Mouse (Mus musculus) hindbrain, embryonic 11.5 days (tissue): ENCODE measurements around the gene Pgpep1l. TPM values are rescaled to one million over a fixed set of nuclear protein-coding genes. Genes with fewer than 3 reads are reported as not detected.
A peak's percentile ranks its signal among the peaks of the same experiment; 100 is the strongest.

Experiments
- ATAC-seq: fragments of 200-750 bp; cut with Nextera tagmentation; 2 replicates; pipeline ENCODE4 v1.8.0; 2017; ENCODE audit warnings: mild to moderate bottlenecking, moderate TSS enrichment, moderate library complexity; ENCODE audit not compliant: low FRiP score
- DNase-seq: peaks from one replicate; pipeline ENCODE4 v3.0.0-alpha.2; 2015; ENCODE audit warnings: low spot score
- H3K27ac ChIP-seq: fragments of 300-500 bp; sonication (generic); 2 replicates; pipeline ENCODE4 v1.5.1; 2014; ENCODE audit warnings: mild to moderate bottlenecking, low read depth, low read length
- H3K27me3 ChIP-seq: fragments of 300-500 bp; sonication (generic); 2 replicates; pipeline ENCODE4 v1.6.1; 2014; ENCODE audit warnings: mild to moderate bottlenecking, low read length, moderate library complexity, mixed read lengths; ENCODE audit not compliant: control insufficient read depth, insufficient read depth
- H3K36me3 ChIP-seq: fragments of 300-500 bp; sonication (generic); 2 replicates; pipeline ENCODE4 v1.6.1; 2014; ENCODE audit warnings: mild to moderate bottlenecking, low read length, moderate library complexity, mixed read lengths; ENCODE audit not compliant: control insufficient read depth, insufficient read depth
- H3K4me1 ChIP-seq: fragments of 300-500 bp; sonication (generic); replicated peaks from 2 replicates; pipeline ENCODE4 v1.6.1; 2014; ENCODE audit warnings: low read length, mixed read lengths; ENCODE audit not compliant: control insufficient read depth, insufficient read depth
- H3K4me2 ChIP-seq: fragments of 300-500 bp; sonication (generic); replicated peaks from 2 replicates; pipeline ENCODE4 v1.6.1; 2014; ENCODE audit warnings: mild to moderate bottlenecking, low read depth, low read length
- H3K4me3 ChIP-seq: fragments of 300-500 bp; sonication (generic); 2 replicates; pipeline ENCODE4 v1.5.1; 2014; ENCODE audit warnings: low read depth, low read length
- H3K9ac ChIP-seq: fragments of 300-500 bp; sonication (generic); 2 replicates; pipeline ENCODE4 v1.6.1; 2014; ENCODE audit warnings: low read depth, low read length
- H3K9me3 ChIP-seq: fragments of 300-500 bp; sonication (generic); 2 replicates; pipeline ENCODE4 v1.6.1; 2016; ENCODE audit warnings: low read length; ENCODE audit not compliant: control insufficient read depth
- WGBS: fragments of 180-500 bp; shearing (Covaris S2); extraction: QIAGEN DNeasy Blood & Tissue Kit; methylation state at CpG from one replicate; pipeline ENCODE4 v1.1.7; 2014; 5-methylcytosine and 5-hydroxymethylcytosine counted together
- polyA plus RNA-seq: library from polyadenylated mRNA; unstranded; fragments of >200 nt; fragmentation: Nextera tagmentation; extraction: Ambion mirVana; gene quantifications from 2 replicates; pipeline ENCODE4 v1.2.1, GENCODE M21; 2014

The Pgpep1l gene
- polyA plus RNA-seq, 1 experiment from 2014 or later: not detected

DNA sequence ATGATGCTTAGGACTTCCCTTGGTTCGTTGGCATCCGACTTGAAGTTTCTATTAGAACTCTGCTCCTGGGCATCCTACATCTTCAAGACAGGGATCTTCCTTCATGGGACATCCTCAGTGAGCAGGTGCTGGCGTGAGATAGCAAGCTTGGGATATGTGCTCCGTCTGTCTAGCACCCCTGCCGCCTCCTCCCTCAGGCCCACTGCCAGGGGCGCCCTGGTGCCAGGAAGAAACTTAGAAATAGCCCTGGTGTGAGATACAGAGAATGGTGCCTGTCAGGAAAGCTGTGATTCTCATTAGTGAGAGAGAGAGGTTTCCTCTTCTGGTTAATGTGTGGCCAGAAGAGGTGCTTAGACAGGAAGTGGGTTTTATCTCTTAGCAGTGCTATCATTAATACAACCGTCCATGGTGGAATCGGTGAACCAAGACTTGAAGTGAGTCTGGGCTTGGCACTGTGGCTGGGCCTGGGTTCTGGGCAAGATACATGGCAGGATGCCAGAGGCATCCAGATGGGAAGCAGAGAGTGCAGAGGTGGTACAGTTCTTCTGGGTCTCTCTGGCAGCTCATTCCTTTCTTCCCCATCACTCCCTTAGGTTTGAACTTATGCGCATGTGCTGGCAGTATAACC, 38.5 kb downstream of the Pgpep1l start:
- 91% methylated on average over 9 of the region's 9 CpGs for WGBS
- Histone ChIP-seq H3K27me3 (no peaks in the 10 kb centered on the region), H3K9ac (no peak overlapping the region), H3K4me2 (no peak overlapping the region), H3K4me1 (peaks cover 2% of the 10 kb centered on the region; the same call in 1 of the 2 replicates), H3K4me3 (no peak overlapping the region), H3K36me3 (0 out of 2 replicates have a peak, but pooled peaks cover 4% of the 10 kb centered on the region), H3K9me3 (no peaks in the 10 kb centered on the region), H3K27ac (no peak overlapping the region)
- ATAC-seq: no peak
- no peak for DNase-seq

DNA sequence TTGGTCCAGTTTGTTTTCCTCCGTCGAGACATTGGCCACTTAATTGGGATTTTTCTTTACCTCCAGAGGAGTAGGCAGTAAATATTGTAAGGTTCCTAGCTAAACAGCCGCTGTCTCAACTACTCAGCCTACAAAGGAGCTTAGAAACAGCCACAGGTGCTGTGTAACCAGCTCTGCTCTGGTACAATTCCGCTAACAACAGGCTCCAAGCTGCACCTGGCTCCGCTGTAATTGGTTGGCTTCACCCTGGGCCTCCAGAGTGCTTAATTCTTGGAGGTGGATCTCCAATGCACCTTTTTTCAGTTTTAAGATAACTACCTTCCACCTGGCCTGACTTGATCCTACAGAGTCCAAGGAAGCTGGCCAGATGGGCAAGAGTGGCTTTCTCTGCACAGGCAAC, 40.0 kb downstream of the Pgpep1l start:
- no peaks in the 10 kb centered on the region for H3K27me3 ChIP-seq
- no peaks in the 10 kb centered on the region for H3K9me3 ChIP-seq
- H3K36me3 ChIP-seq: peaks cover 9% of the 10 kb centered on the region; the same call in 1 of the 2 replicates
- no peak overlapping the region for H3K9ac ChIP-seq
- no peak overlapping the region for H3K4me3 ChIP-seq
- 94% methylated on average over 5 of the region's 5 CpGs for WGBS
- DNase-seq (no peak), ATAC-seq (no peak)
- H3K4me2 ChIP-seq: no peak overlapping the region
- peaks cover 2% of the 10 kb centered on the region; the same call in 1 of the 2 replicates for H3K4me1 ChIP-seq
- H3K27ac ChIP-seq: no peak overlapping the region

DNA sequence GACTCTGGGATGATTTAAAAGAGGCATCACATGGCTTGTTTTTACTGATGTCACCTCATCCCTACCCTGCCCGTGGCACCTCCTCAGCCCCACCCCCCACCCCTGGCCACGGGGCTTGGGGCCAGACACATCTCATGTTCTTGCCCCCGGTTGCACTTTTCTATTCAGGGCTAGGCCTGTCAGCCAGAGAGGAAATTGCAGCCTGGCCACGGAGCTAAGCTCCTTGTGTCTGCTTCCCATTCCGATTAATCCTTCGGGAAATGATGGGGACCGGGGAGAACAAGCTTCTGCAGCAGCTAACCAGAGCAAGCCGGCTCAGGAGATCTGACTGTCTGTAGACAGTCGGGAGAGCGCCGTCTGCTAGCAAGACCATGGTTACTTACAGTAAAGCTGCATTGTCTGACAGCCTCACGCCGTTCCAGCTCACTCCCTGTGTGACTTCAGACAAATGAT, 40.7 kb downstream of the Pgpep1l start:
- Histone ChIP-seq H3K4me1 (no peaks in the 10 kb centered on the region; the same call in 1 of the 2 replicates), H3K36me3 (peaks cover 10% of the 10 kb centered on the region; the same call in 1 of the 2 replicates), H3K27ac (peak overlapping the region; percentile 39), H3K27me3 (no peaks in the 10 kb centered on the region), H3K9ac (no peak overlapping the region), H3K4me3 (no peak overlapping the region), H3K9me3 (no peaks in the 10 kb centered on the region), H3K4me2 (no peak overlapping the region)
- ATAC-seq (no peak), DNase-seq (peak; percentile 19)
- 59% methylated on average over 13 of the region's 13 CpGs for WGBS

DNA sequence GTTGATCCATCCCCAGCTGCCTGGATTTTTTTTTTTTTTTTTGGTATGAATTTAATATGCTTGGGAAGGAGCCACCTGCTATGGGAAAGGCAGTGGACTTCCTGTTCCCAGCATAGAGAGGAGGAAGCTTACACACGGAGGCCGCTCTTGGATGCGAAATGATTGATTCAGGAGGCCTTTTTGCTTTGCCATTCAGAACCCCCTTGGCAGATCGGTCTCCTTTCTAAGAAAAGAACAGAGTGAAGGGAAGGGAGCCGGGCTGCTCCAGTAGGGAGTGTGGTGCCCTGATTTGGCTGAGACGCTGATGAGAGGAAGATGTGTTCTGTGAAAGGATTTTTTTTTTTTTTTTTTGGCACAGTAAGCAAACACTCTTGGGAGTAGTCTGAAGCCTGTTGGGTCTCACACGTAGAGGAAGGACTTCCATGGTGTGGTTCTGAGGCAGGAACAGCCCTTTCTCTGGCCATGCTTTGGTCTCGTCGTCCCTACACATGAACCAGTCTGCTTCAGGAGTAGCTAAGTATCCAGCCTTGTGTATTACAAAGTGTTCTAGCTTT, 42.3 kb downstream of the Pgpep1l start:
- H3K36me3 ChIP-seq: peaks cover 15% of the 10 kb centered on the region; the same call in 1 of the 2 replicates
- H3K27me3 ChIP-seq: no peaks in the 10 kb centered on the region
- no peak overlapping the region for H3K4me2 ChIP-seq
- H3K9me3 ChIP-seq: no peaks in the 10 kb centered on the region
- DNase-seq (no peak), ATAC-seq (no peak)
- H3K27ac ChIP-seq: no peak overlapping the region
- H3K4me3 ChIP-seq: no peak overlapping the region
- H3K9ac ChIP-seq: no peak overlapping the region
- 91% methylated on average over 9 of the region's 9 CpGs for WGBS
- no peaks in the 10 kb centered on the region for H3K4me1 ChIP-seq

DNA sequence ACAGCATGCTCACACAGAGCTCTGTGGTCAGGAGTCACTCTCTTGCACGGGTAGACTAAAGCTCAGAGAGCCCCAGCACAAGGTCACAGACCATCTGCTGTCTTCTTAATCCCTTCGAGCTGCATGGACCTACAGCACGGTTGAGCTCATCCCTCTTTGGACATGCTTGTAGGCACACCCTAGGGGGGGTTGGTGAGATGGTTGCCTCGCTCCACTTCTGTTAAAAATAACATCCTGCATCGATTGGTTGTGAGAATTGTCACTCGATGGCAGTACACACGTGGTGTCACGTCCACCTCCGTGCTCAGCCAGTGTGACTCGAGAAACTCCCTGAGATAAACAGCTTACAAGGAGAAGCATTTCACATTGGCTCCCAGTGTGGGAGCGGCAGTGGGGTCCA, 45.2 kb downstream of the Pgpep1l start:
- Histone ChIP-seq H3K4me1 (no peaks in the 10 kb centered on the region), H3K36me3 (peaks cover 17% of the 10 kb centered on the region; the same call in 1 of the 2 replicates), H3K4me3 (no peak overlapping the region), H3K9me3 (no peaks in the 10 kb centered on the region), H3K9ac (no peak overlapping the region), H3K27ac (no peak overlapping the region), H3K27me3 (no peaks in the 10 kb centered on the region), H3K4me2 (no peak overlapping the region)
- DNase-seq: no peak
- ATAC-seq: no peak
- 94% methylated on average over 11 of the region's 11 CpGs for WGBS

DNA sequence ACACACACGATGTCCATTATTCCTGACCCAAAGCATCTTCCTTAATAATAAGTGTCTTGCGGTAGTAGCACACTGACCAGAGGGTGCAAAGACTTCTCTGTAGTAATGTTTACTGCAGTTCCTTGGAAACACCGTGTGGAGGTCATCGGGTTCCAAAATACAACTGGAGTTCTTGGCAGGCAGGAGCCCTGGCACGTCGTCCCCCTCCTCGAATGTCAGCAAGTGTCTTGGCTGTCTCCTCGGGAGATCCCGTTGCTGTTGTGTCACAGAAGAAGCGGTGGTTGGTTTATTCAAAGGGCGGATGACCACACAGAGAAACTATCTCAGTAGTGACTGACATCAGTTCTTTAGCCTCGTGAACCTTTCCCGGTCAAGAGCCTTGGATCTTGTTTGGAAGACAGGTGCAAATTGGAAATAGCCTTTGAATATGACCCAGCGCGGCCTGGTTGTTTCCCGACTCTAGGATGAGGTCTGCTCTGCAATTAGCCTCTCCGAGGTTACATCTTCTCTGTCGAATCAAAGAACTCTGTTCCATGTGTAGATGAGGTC, 48.4 kb downstream of the Pgpep1l start:
- Histone ChIP-seq H3K9ac (no peak overlapping the region), H3K9me3 (no peaks in the 10 kb centered on the region), H3K27me3 (no peaks in the 10 kb centered on the region), H3K27ac (no peak overlapping the region), H3K4me2 (no peak overlapping the region), H3K36me3 (peaks cover 20% of the 10 kb centered on the region; the same call in 1 of the 2 replicates), H3K4me3 (no peak overlapping the region), H3K4me1 (no peaks in the 10 kb centered on the region)
- DNase-seq: no peak
- WGBS: 93% methylated on average over 18 of the region's 18 CpGs
- no peak for ATAC-seq

DNA sequence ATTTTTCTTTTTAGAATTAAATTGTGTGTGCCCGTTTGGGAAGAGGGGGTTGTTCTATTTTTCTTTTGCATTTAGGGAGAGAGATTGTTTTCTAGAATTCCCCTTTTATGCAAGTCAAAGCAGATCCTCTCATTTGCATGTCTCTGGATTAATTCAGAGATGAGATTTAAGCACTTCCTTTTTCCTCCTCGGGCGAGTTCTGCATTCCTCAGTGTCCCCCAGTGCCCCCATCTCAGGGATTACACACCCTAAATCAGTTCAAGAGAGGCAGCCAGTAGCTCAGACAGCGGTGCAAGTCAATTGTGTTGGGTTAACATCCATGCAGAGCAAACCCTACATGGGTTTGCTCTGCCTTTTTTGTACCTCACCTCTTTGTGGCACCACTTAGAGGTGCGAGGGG, 50.2 kb downstream of the Pgpep1l start:
- H3K9me3 ChIP-seq: no peaks in the 10 kb centered on the region
- no peaks in the 10 kb centered on the region for H3K27me3 ChIP-seq
- H3K4me1 ChIP-seq: no peaks in the 10 kb centered on the region
- no peak overlapping the region for H3K9ac ChIP-seq
- no peak overlapping the region for H3K4me2 ChIP-seq
- H3K4me3 ChIP-seq: no peak overlapping the region
- WGBS: 84% methylated on average over 5 of the region's 5 CpGs
- H3K27ac ChIP-seq: no peak overlapping the region
- ATAC-seq (no peak), DNase-seq (no peak)
- peaks cover 14% of the 10 kb centered on the region; the same call in 1 of the 2 replicates for H3K36me3 ChIP-seq

DNA sequence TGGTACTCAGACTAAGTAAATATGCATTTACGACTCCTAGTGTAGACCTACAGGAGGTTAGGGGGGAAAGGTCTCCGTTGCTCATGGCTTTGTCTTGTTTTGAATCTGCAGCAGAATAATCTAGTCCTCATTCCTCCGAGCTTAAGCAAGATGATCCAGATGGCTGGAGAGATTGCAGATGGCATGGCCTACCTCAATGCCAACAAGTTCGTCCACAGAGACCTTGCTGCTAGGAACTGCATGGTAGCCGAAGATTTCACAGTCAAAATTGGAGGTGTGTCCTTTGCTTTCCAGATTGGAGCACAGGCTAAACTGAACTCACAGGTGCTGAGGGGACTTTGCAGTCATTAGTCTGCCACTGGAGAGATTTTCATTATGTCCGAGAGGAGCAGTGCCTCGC, 52.1 kb downstream of the Pgpep1l start:
- Histone ChIP-seq H3K27ac (no peak overlapping the region), H3K4me3 (no peak overlapping the region), H3K36me3 (peaks cover 9% of the 10 kb centered on the region; the same call in 1 of the 2 replicates), H3K4me2 (no peak overlapping the region), H3K9me3 (no peaks in the 10 kb centered on the region), H3K9ac (no peak overlapping the region), H3K27me3 (no peaks in the 10 kb centered on the region), H3K4me1 (no peaks in the 10 kb centered on the region)
- no peak for ATAC-seq
- DNase-seq: no peak
- 94% methylated on average over 7 of the region's 7 CpGs for WGBS

DNA sequence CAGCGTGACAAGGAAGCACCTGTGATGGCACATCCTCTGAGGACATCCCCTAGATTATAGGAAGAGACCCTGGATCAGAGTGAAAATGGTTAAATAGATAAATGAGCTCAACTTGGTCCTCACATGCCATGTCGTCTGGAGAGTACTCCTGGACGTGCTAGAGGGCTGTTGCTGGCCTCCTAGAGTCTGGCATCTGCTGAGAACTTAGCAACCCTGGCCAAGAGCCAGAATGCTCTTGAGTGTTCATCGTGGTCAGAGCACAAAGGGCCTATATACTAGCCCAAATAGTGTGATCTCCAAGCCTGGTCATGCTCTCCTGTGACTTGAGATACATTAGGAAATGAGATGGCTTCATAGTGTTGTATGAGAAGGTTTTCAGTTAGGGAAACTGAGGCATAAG, 53.6 kb downstream of the Pgpep1l start:
- DNase-seq: no peak
- Histone ChIP-seq H3K4me2 (no peak overlapping the region), H3K4me3 (no peak overlapping the region), H3K27ac (no peak overlapping the region), H3K27me3 (no peaks in the 10 kb centered on the region), H3K36me3 (peaks cover 5% of the 10 kb centered on the region; the same call in 1 of the 2 replicates), H3K9ac (no peak overlapping the region), H3K9me3 (no peaks in the 10 kb centered on the region), H3K4me1 (no peaks in the 10 kb centered on the region)
- 85% methylated on average over 4 of the region's 4 CpGs for WGBS
- no peak for ATAC-seq
